8 mouse cellular contexts compared by ENCODE assay signal in the genomic region with DNA sequence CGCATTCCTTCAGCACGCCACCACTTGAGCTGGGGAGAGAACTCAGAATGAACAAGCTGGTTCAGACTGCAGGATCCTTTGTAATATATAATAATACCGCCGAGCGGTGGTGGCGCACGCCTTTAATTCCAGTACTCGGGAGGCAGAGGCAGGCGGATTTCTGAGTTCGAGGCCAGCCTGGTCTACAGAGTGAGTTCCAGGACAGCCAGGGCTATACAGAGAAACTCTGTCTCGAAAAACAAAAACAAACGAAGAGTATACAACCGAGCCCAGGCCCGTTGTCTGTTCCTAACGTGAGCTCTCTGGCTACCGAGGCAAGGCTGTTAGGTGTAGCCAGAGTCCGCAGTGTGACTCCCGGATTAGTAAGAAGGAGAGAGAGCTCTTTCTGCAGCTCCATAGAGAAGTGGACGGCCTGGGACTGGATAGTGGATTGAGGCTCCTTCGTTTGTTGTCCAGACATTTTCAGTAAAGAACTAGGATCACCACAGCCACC. TPM values are rescaled to one million over a fixed set of nuclear protein-coding genes. Genes with fewer than 3 reads are reported as not detected.
DNase-seq lines count a peak whose midpoint lies in the region; ATAC-seq and TF ChIP-seq lines count a peak whose summit lies in the region.
"Not testable (repeated sequence)": the region's sequence is repeated elsewhere in the genome, so short reads cannot be mapped to it uniquely, and the experiment has no call there.

No protein-coding gene starts in this region.

- H3K4me2 ChIP-seq in forebrain, embryonic 14.5 days (ENCODE audit: low read length) = peak overlapping the region; percentile 76
- H3K4me2 ChIP-seq in neural tube, embryonic 15.5 days = peak overlapping the region; percentile 78

- peak overlapping the region; percentile 84 for H3K4me3 ChIP-seq in forebrain, embryonic 14.5 days (ENCODE audit: low read depth, low read length)
- H3K4me3 ChIP-seq in hindbrain, embryonic 10.5 days = peak overlapping the region; percentile 72
- peak overlapping the region; percentile 81 for H3K4me3 ChIP-seq in liver, adult 2 months (ENCODE audit: insufficient read depth, low read depth, low read length)
- H3K4me3 ChIP-seq in megakaryocyte, embryonic 14.5 days (replicated peaks) = peak overlapping the region; percentile 94
- H3K4me3 ChIP-seq in neural tube, embryonic 15.5 days (replicated peaks) = peak overlapping the region; percentile 80

- H3K27me3 ChIP-seq in forebrain, embryonic 14.5 days (replicated peaks; ENCODE audit: control insufficient read depth, insufficient read depth, low read length); hindbrain, embryonic 10.5 days (ENCODE audit: insufficient read depth, poor library complexity, severe bottlenecking); liver, adult 2 months (ENCODE audit: control insufficient read depth, insufficient read depth, low read length); megakaryocyte, embryonic 14.5 days (replicated peaks); neural tube, embryonic 15.5 days (replicated peaks): not testable (repeated sequence)

- peaks cover 14% of the 10 kb centered on the region; the same call in 1 of the 2 replicates for H3K79me2 ChIP-seq in liver, adult 2 months (ENCODE audit: control insufficient read depth, insufficient read depth, low read length)

- peak; percentile 7; the same call in 1 of the 2 replicates for ATAC-seq in forebrain, embryonic 14.5 days
- ATAC-seq in neural tube, embryonic 15.5 days (ENCODE audit: low FRiP score) = not testable (repeated sequence)

- peaks cover 16% of the 10 kb centered on the region for H3K4me1 ChIP-seq in forebrain, embryonic 14.5 days (ENCODE audit: control insufficient read depth, insufficient read depth, low read length)
- peaks cover 23% of the 10 kb centered on the region for H3K4me1 ChIP-seq in hindbrain, embryonic 10.5 days (replicated peaks)
- H3K4me1 ChIP-seq in liver, adult 2 months (ENCODE audit: control insufficient read depth, insufficient read depth, low read length) = not testable (repeated sequence)
- peaks cover 61% of the 10 kb centered on the region for H3K4me1 ChIP-seq in megakaryocyte, embryonic 14.5 days
- peaks cover 36% of the 10 kb centered on the region for H3K4me1 ChIP-seq in neural tube, embryonic 15.5 days

- peak overlapping the region; percentile 90 for H3K9ac ChIP-seq in forebrain, embryonic 14.5 days (ENCODE audit: low read length)
- H3K9ac ChIP-seq in liver, adult 2 months (ENCODE audit: low read depth, low read length) = peak overlapping the region; percentile 29
- peak overlapping the region; percentile 78 for H3K9ac ChIP-seq in neural tube, embryonic 15.5 days (replicated peaks)

- peaks cover 17% of the 10 kb centered on the region for H3K36me3 ChIP-seq in forebrain, embryonic 14.5 days (ENCODE audit: control insufficient read depth, insufficient read depth, low read length)
- peaks cover 25% of the 10 kb centered on the region for H3K36me3 ChIP-seq in hindbrain, embryonic 10.5 days
- H3K36me3 ChIP-seq in liver, adult 2 months (ENCODE audit: control insufficient read depth, insufficient read depth, low read length); neural tube, embryonic 15.5 days: not testable (repeated sequence)
- H3K36me3 ChIP-seq in megakaryocyte, embryonic 14.5 days (replicated peaks; ENCODE audit: low read length) = peaks cover 35% of the 10 kb centered on the region

- TF ChIP-seq POLR2A in liver, adult 2 months (IDR thresholded peaks at IDR 0.05; ENCODE audit: extremely low read depth, insufficient read depth, low read length) = not testable (repeated sequence)

- peak; percentile 31 to 38 for DNase-seq in B cell, adult 2 months
- DNase-seq in cerebellum, adult 9-10 months = peak; percentile 44
- not testable (repeated sequence) for DNase-seq in forebrain, embryonic 14.5 days (ENCODE audit: low spot score); hindbrain, embryonic 10.5 days (ENCODE audit: low spot score); liver, adult 2 months (ENCODE audit: extremely low read depth, low read depth, low spot score)
- peak; percentile 20 for DNase-seq in kidney, adult 9 months

- H3K9me3 ChIP-seq in forebrain, embryonic 14.5 days (replicated peaks; ENCODE audit: control insufficient read depth, low read length); hindbrain, embryonic 10.5 days; megakaryocyte, embryonic 14.5 days; neural tube, embryonic 15.5 days (replicated peaks): not testable (repeated sequence)

- TF ChIP-seq CTCF in liver, adult 2 months (IDR thresholded peaks at IDR 0.05; ENCODE audit: low read depth, low read length) = not testable (repeated sequence)

- peak overlapping the region; percentile 86; the same call in 1 of the 2 replicates for H3K27ac ChIP-seq in forebrain, embryonic 14.5 days (ENCODE audit: low read depth, low read length)
- H3K27ac ChIP-seq in hindbrain, embryonic 10.5 days = peak overlapping the region; percentile 97
- H3K27ac ChIP-seq in liver, adult 2 months (replicated peaks; ENCODE audit: insufficient read depth, low read depth, low read length) = not testable (repeated sequence)
- H3K27ac ChIP-seq in neural tube, embryonic 15.5 days (replicated peaks) = peak overlapping the region; percentile 97

- WGBS in forebrain, embryonic 14.5 days = 26% methylated on average over 20 of the region's 20 CpGs
- 27% methylated on average over 20 of the region's 20 CpGs for WGBS in hindbrain, embryonic 10.5 days
- WGBS in liver, adult 2 months = 8% methylated on average over 20 of the region's 20 CpGs
- 29% methylated on average over 20 of the region's 20 CpGs for WGBS in neural tube, embryonic 15.5 days

RNA-seq across cellular contexts. Expression of gene Caml, which starts 0.6 kb away (rescaled TPM):
- 92.9 and 105 TPM in 2 replicates for polyA plus RNA-seq in forebrain, embryonic 14.5 days (2014; fragmentation: Nextera tagmentation; extraction: Ambion mirVana)
- 55.0 and 60.9 TPM in 2 replicates for polyA plus RNA-seq in hindbrain, embryonic 10.5 days (2016; fragmentation: Nextera tagmentation; extraction: Ambion mirVana)
- total RNA-seq in liver, adult 2 months (2014; rRNA removed) = 27.1 and 33.4 TPM in 2 replicates
- polyA plus RNA-seq in liver, adult 2 months (2012; rRNA removed) = 13.4 and 14.6 TPM in 2 replicates
- 12.6 and 59.7 TPM in 2 replicates for polyA plus RNA-seq in megakaryocyte, embryonic 14.5 days (2012; ENCODE audit: insufficient read depth, low replicate concordance)
- 102 and 117 TPM in 2 replicates for polyA plus RNA-seq in neural tube, embryonic 15.5 days (2015; fragmentation: Nextera tagmentation; extraction: Ambion mirVana)

RNA-seq across cellular contexts. Expression of gene Ddx46, which starts 12.6 kb away (rescaled TPM):
- 25.4 and 29.9 TPM in 2 replicates for polyA plus RNA-seq in forebrain, embryonic 14.5 days (2014; fragmentation: Nextera tagmentation; extraction: Ambion mirVana)
- polyA plus RNA-seq in hindbrain, embryonic 10.5 days (2016; fragmentation: Nextera tagmentation; extraction: Ambion mirVana) = 27.1 and 38.2 TPM in 2 replicates
- 14.6 and 18.6 TPM in 2 replicates for total RNA-seq in liver, adult 2 months (2014; rRNA removed)
- polyA plus RNA-seq in liver, adult 2 months (2012; rRNA removed) = 5.5 and 6.8 TPM in 2 replicates
- 5.4 and 12.8 TPM in 2 replicates for polyA plus RNA-seq in megakaryocyte, embryonic 14.5 days (2012; ENCODE audit: insufficient read depth, low replicate concordance)
- polyA plus RNA-seq in neural tube, embryonic 15.5 days (2015; fragmentation: Nextera tagmentation; extraction: Ambion mirVana) = 22.0 and 25.5 TPM in 2 replicates

RNA-seq across cellular contexts. Expression of gene B4galt7, which starts 22.5 kb away (rescaled TPM):
- polyA plus RNA-seq in forebrain, embryonic 14.5 days (2014; fragmentation: Nextera tagmentation; extraction: Ambion mirVana) = 10.4 and 12.2 TPM in 2 replicates
- 32.2 and 39.9 TPM in 2 replicates for polyA plus RNA-seq in hindbrain, embryonic 10.5 days (2016; fragmentation: Nextera tagmentation; extraction: Ambion mirVana)
- total RNA-seq in liver, adult 2 months (2014; rRNA removed) = 7.9 and 9.2 TPM in 2 replicates
- polyA plus RNA-seq in liver, adult 2 months (2012; rRNA removed) = 12.3 and 14.8 TPM in 2 replicates
- 11.6 and 13.8 TPM in 2 replicates for polyA plus RNA-seq in megakaryocyte, embryonic 14.5 days (2012; ENCODE audit: insufficient read depth, low replicate concordance)
- 45.5 and 48.3 TPM in 2 replicates for polyA plus RNA-seq in neural tube, embryonic 15.5 days (2015; fragmentation: Nextera tagmentation; extraction: Ambion mirVana)

RNA-seq across cellular contexts. Expression of gene Tmed9, which starts 48.7 kb away (rescaled TPM):
- polyA plus RNA-seq in forebrain, embryonic 14.5 days (2014; fragmentation: Nextera tagmentation; extraction: Ambion mirVana) = 66.6 and 70.4 TPM in 2 replicates
- polyA plus RNA-seq in hindbrain, embryonic 10.5 days (2016; fragmentation: Nextera tagmentation; extraction: Ambion mirVana) = 102 and 112 TPM in 2 replicates
- 45.2 and 45.5 TPM in 2 replicates for total RNA-seq in liver, adult 2 months (2014; rRNA removed)
- 45.5 and 62.2 TPM in 2 replicates for polyA plus RNA-seq in liver, adult 2 months (2012; rRNA removed)
- 209 and 240 TPM in 2 replicates for polyA plus RNA-seq in megakaryocyte, embryonic 14.5 days (2012; ENCODE audit: insufficient read depth, low replicate concordance)
- polyA plus RNA-seq in neural tube, embryonic 15.5 days (2015; fragmentation: Nextera tagmentation; extraction: Ambion mirVana) = 110 and 121 TPM in 2 replicates

RNA-seq across cellular contexts. Expression of gene Fam193b, which starts 51.3 kb away (rescaled TPM):
- 34.3 and 42.5 TPM in 2 replicates for polyA plus RNA-seq in forebrain, embryonic 14.5 days (2014; fragmentation: Nextera tagmentation; extraction: Ambion mirVana)
- 63.7 and 64.3 TPM in 2 replicates for polyA plus RNA-seq in hindbrain, embryonic 10.5 days (2016; fragmentation: Nextera tagmentation; extraction: Ambion mirVana)
- 11.1 and 11.7 TPM in 2 replicates for total RNA-seq in liver, adult 2 months (2014; rRNA removed)
- 39.9 and 67.8 TPM in 2 replicates for polyA plus RNA-seq in liver, adult 2 months (2012; rRNA removed)
- polyA plus RNA-seq in megakaryocyte, embryonic 14.5 days (2012; ENCODE audit: insufficient read depth, low replicate concordance) = 64.4 and 77.7 TPM in 2 replicates
- polyA plus RNA-seq in neural tube, embryonic 15.5 days (2015; fragmentation: Nextera tagmentation; extraction: Ambion mirVana) = 43.0 and 46.4 TPM in 2 replicates

Comparison
In these comparisons a context has a peak if more than half of its experiments do, and no peak if none do; other contexts are left out.
1. H3K9ac ChIP-seq: peak in every context shown above with its lines; median percentile 90 in forebrain, embryonic 14.5 days; 78 in neural tube, embryonic 15.5 days; 29 in liver, adult 2 months.